Mouse (Mus musculus): Measurements from ENCODE around the gene Homer3.

DNA sequence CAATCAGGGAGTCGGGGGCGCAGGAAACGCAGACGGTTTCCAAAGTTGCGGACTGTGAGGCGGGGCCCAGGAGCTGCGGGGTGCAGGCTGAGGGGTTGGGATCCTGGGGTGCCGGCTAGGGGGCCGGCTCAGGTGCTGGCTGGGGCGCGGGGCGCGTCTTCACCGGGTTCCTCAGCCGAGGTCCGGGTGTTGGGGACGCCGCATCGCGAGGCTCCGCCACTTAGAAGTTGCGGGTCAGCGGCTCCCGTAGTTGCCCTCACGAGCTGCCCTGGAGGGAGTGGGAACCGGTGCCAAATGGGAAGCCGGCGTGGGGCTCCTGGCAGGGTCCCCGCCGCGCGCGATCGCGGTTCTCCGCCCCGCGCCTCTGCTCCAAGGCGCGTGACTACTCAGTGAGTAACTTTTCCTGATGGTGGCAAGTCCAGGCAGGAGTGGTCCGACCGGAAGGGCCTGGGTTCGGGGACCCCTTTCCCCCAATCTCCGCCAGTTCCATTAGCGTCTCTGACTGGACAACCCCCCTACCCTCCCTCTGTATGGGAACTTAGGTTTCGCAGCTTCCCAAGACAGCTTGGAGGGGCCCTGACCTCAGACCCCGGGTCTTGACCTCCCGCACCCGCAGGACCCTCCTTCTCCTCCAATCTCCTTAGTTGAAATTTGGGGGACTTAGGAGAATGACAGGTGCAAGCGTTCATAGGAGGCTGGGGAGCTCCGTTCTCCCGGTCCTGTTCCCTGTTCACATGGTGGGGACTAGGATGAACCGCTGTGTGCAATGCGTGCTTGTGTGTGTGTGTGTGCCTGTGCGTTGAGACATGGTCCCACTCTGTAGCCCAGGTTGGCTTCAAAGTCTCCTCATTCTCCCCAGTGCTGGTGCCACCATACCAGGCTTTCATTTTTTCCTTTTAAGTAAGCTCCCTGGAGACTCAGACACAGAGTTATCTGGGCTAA lies 780 bp downstream of the Homer3 start:
- TF ChIP-seq GATA1 (IDR thresholded peaks at IDR 0.05; ENCODE audit: borderline replicate concordance, low read length) (no peak), FLI1 (IDR thresholded peaks at IDR 0.05; ENCODE audit: low read length) (no peak)
